In genomic region chr1:176958311-176958710, GRCm38 (mm10) we compare ENCODE assay signal across 13 mouse cellular contexts.
"Had no signal": no experiment of that assay in that cellular context is flagged by ENCODE, and none has a peak within 500 bp of the region (broad histone marks: within the 10 kb centered on the region; RNA-seq: fewer than 3 reads in every experiment).

No protein-coding gene starts in this region.

- DNase-seq: gastrocnemius, adult 2 months; gastrocnemius, postnatal 10 days; gastrocnemius, postnatal 25 days; heart, adult 18-20 months; heart, postnatal 10 days; heart, postnatal 4 days; kidney, adult 18-20 months; kidney, adult 8-10 months; kidney, postnatal 10 days; kidney, postnatal 25 days; kidney, postnatal 4 days; liver; liver, embryonic 13.5 days had no signal
